Mouse (Mus musculus) limb, embryonic 14.5 days (tissue): ENCODE data around the gene Lamb3. TPM values are rescaled to one million over a fixed set of nuclear protein-coding genes. Genes with fewer than 3 reads are reported as not detected.

ENCODE experiments used
- ATAC-seq: fragments of 200-750 bp; cut with Nextera tagmentation; 2 replicates; pipeline ENCODE4 v1.8.0; 2017; ENCODE audit warnings: low read depth, moderate number of reproducible peaks, moderate TSS enrichment; ENCODE audit not compliant: low FRiP score
- DNase-seq: peaks from one replicate; pipeline ENCODE4 v3.0.0-alpha.2; 2015; ENCODE audit warnings: low spot score
- H3K27ac ChIP-seq: fragments of 300-500 bp; sonication (generic); replicated peaks from 2 replicates; pipeline ENCODE4 v1.5.1; 2014; ENCODE audit warnings: low read depth, mild to moderate bottlenecking, low read length, moderate library complexity, mixed read lengths
- H3K27me3 ChIP-seq: fragments of 300-500 bp; sonication (generic); 2 replicates; pipeline ENCODE4 v1.6.1; 2014; ENCODE audit warnings: low read length, mixed read lengths; ENCODE audit not compliant: control insufficient read depth, insufficient read depth
- H3K36me3 ChIP-seq: fragments of 300-500 bp; sonication (generic); 2 replicates; pipeline ENCODE4 v1.6.1; 2014; ENCODE audit warnings: mild to moderate bottlenecking, low read length, moderate library complexity, mixed read lengths; ENCODE audit not compliant: control insufficient read depth, insufficient read depth
- H3K4me1 ChIP-seq: fragments of 300-500 bp; sonication (generic); 2 replicates; pipeline ENCODE4 v1.6.1; 2014; ENCODE audit warnings: antibody characterized with exemption, low read length, mixed read lengths; ENCODE audit not compliant: control insufficient read depth, insufficient read depth
- H3K4me2 ChIP-seq: fragments of 300-500 bp; sonication (generic); replicated peaks from 2 replicates; pipeline ENCODE4 v1.6.1; 2014; ENCODE audit warnings: low read depth, mild to moderate bottlenecking, low read length, moderate library complexity; ENCODE audit not compliant: severe bottlenecking
- H3K4me3 ChIP-seq: fragments of 300-500 bp; sonication (generic); replicated peaks from 2 replicates; pipeline ENCODE4 v1.5.1; 2014; ENCODE audit warnings: low read length
- H3K9ac ChIP-seq: fragments of 300-500 bp; sonication (generic); 2 replicates; pipeline ENCODE4 v1.6.1; 2014; ENCODE audit warnings: mild to moderate bottlenecking, low read depth, low read length, moderate library complexity; ENCODE audit not compliant: severe bottlenecking
- H3K9me3 ChIP-seq: fragments of 300-500 bp; sonication (generic); 2 replicates; pipeline ENCODE4 v1.6.1; 2016; ENCODE audit warnings: low read length; ENCODE audit not compliant: control insufficient read depth
- POLR2A ChIP-seq: fragments of 200-500 bp; IDR thresholded peaks from 2 replicates; pipeline ENCODE4 v1.8.0; 2012; ENCODE audit warnings: inconsistent platforms, mild to moderate bottlenecking, moderate library complexity, borderline replicate concordance; ENCODE audit not compliant: insufficient read depth, insufficient read length; ENCODE audit errors: extremely low read depth
- WGBS: fragments of 180-500 bp; shearing (Covaris S2); extraction: QIAGEN DNeasy Blood & Tissue Kit; methylation state at CpG from one replicate; pipeline ENCODE4 v1.1.7; 2014; 5-methylcytosine and 5-hydroxymethylcytosine counted together
- polyA plus RNA-seq, 2 experiments: library from polyadenylated mRNA; depleted of rRNA in 1 of 2; stranded (reverse) in 1 of 2; unstranded in 1 of 2; fragments of >200 nt; fragmentation: Nextera tagmentation in 1 of 2; extraction: Ambion mirVana in 1 of 2; gene quantifications; 2 replicates each; pipeline versions ENCODE4 v1.2.1 to v1.2.3; 2012 to 2014

Gene Lamb3
- polyA plus RNA-seq, 2 experiments = 4.0 to 4.6 TPM

DNA sequence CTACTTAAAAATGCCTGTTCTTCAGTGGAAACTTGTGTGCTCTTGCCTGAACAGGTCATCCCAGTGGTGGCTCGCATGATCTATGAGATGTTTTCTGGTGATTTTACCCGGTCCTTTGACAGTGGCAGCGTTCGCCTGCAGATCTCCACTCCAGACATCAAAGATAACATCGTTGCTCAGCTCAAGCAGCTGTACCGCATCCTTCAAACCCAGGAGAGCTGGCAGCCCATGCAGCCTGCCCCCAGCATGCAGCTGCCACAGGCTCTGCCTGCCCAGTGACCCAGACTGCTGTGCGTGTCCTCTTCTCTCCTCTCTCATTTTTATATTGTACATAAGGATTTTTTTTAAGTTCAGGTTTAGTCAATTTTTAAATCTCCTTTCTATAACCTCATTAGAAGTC, 38.3 kb upstream of the Lamb3 start:
- no peak overlapping the region for H3K9ac ChIP-seq
- 0 out of 2 replicates have a peak overlapping the region, but pooled peaks have one; percentile 5 for H3K27ac ChIP-seq
- no peaks in the 10 kb centered on the region for H3K27me3 ChIP-seq
- no peaks in the 10 kb centered on the region for H3K9me3 ChIP-seq
- H3K4me3 ChIP-seq = no peak overlapping the region
- ATAC-seq = no peak
- WGBS = 77% methylated on average over 7 of the region's 7 CpGs
- TF ChIP-seq POLR2A = no peak
- H3K4me1 ChIP-seq = peaks cover 11% of the 10 kb centered on the region
- DNase-seq = no peak
- H3K4me2 ChIP-seq = no peak overlapping the region
- no peaks in the 10 kb centered on the region for H3K36me3 ChIP-seq

- peak; percentile 61 for DNase-seq
These were observed 37.6 kb upstream of the Lamb3 start for GRCm38 (mm10) chr1:193169856-193170255.

GRCm38 (mm10) chr1:193172991-193173809, 34.3 kb upstream of the Lamb3 start:
- DNase-seq (peak; percentile 98), ATAC-seq (peak; percentile 99)
- H3K4me3 ChIP-seq = peak overlapping the region; percentile 69
- H3K9ac ChIP-seq = peak overlapping the region; percentile 83
- 0 out of 2 replicates have a peak, but pooled peaks have one; percentile 50 for TF ChIP-seq POLR2A
- H3K27me3 ChIP-seq = no peaks in the 10 kb centered on the region
- WGBS = under 1% methylated on average over 48 of the region's 48 CpGs
- H3K27ac ChIP-seq = peak overlapping the region; percentile 81
- H3K36me3 ChIP-seq = no peaks in the 10 kb centered on the region
- H3K9me3 ChIP-seq = no peaks in the 10 kb centered on the region
- peak overlapping the region; percentile 85 for H3K4me2 ChIP-seq
- peaks cover 13% of the 10 kb centered on the region for H3K4me1 ChIP-seq

More at GRCm38 (mm10) chr1:193169856-193170255, 37.6 kb upstream of the Lamb3 start:
- H3K9ac ChIP-seq = no peak overlapping the region
- H3K4me1 ChIP-seq = peaks cover 13% of the 10 kb centered on the region
- no peaks in the 10 kb centered on the region for H3K27me3 ChIP-seq
- no peak for TF ChIP-seq POLR2A
- no peaks in the 10 kb centered on the region for H3K36me3 ChIP-seq
- WGBS = 78% methylated on average over 2 of the region's 2 CpGs
- no peaks in the 10 kb centered on the region for H3K9me3 ChIP-seq
- H3K4me3 ChIP-seq = no peak overlapping the region
- no peak overlapping the region for H3K4me2 ChIP-seq
- H3K27ac ChIP-seq = no peak overlapping the region
- ATAC-seq = no peak

- 22% methylated on average over 9 of the region's 9 CpGs for WGBS
- Histone ChIP-seq H3K27ac (peak overlapping the region; percentile 81), H3K27me3 (no peaks in the 10 kb centered on the region), H3K4me3 (peak overlapping the region; percentile 69), H3K9ac (peak overlapping the region; percentile 83), H3K36me3 (no peaks in the 10 kb centered on the region), H3K4me2 (peak overlapping the region; percentile 85), H3K4me1 (peaks cover 13% of the 10 kb centered on the region), H3K9me3 (no peaks in the 10 kb centered on the region)
- TF ChIP-seq POLR2A = no peak
- ATAC-seq (no peak), DNase-seq (no peak)
These were observed 33.7 kb upstream of the Lamb3 start for GRCm38 (mm10) chr1:193173810-193174129.

GRCm38 (mm10) chr1:193174143-193174733, 33.3 kb upstream of the Lamb3 start:
- no peak for TF ChIP-seq POLR2A

More at GRCm38 (mm10) chr1:193174143-193174733, 33.3 kb upstream of the Lamb3 start:
- 87% methylated on average over 13 of the region's 13 CpGs for WGBS
- no peaks in the 10 kb centered on the region for H3K36me3 ChIP-seq
- H3K4me3 ChIP-seq = peak overlapping the region; percentile 69
- H3K9ac ChIP-seq = peak overlapping the region; percentile 83
- DNase-seq (no peak), ATAC-seq (no peak)
- H3K9me3 ChIP-seq = no peaks in the 10 kb centered on the region
- peak overlapping the region; percentile 85 for H3K4me2 ChIP-seq
- peaks cover 13% of the 10 kb centered on the region for H3K4me1 ChIP-seq
- no peaks in the 10 kb centered on the region for H3K27me3 ChIP-seq
- H3K27ac ChIP-seq = peak overlapping the region; percentile 81; the same call in 1 of the 2 replicates
